Mouse (Mus musculus): ENCODE measurements around the gene Myo15b. TPM values are rescaled to one million over a fixed set of nuclear protein-coding genes. Genes with fewer than 3 reads are reported as not detected.

Gene Myo15b
- total RNA-seq (2014; fragmentation: Nextera tagmentation) (1.1 TPM in 1 of 2 replicates, not detected in the other), total RNA-seq (2017) (0.16 and 0.17 TPM in 2 replicates), polyA plus RNA-seq (2012) (0.33 and 0.35 TPM in 2 replicates)

DNA sequence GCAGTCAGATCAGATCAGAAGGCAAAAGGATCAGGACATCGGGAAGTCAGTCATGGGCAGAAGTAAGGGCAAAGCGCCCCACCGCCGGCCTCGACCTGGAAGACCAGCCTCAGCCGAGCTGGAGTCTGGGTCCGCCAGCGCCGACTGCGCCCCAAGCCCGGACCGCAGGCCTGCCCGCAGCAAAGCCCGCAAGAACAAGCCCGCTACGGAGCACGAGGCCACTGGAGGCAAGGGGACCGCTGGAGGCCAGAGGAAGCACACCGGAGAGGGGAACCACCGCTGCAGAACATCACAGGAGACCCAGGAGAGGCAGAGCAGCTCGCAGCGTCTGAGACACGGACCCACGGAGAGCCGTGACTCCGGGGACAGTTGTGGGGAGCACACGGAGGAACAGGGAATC lies at the start of gene Myo15b:
Myo15b (plus strand) TSS at position 53 of the 400 bp plus-strand sequence.
- no peaks in the 10 kb centered on the region for H3K9me3 ChIP-seq (replicated peaks)
- H3K4me3 ChIP-seq (ENCODE audit: low read depth, low read length): peak within 1 kb of the TSS; percentile 13; the same call in 1 of the 2 replicates
- peaks cover 11% of the 10 kb centered on the region; the same call in 1 of the 2 replicates for H3K4me1 ChIP-seq (ENCODE audit: insufficient read depth, low read depth, low read length)
- TF ChIP-seq CTCF (IDR thresholded peaks at IDR 0.05; ENCODE audit: low read depth, low read length): no peak
- no peak for TF ChIP-seq POLR2AphosphoS5 (IDR thresholded peaks at IDR 0.05; ENCODE audit: insufficient replicate concordance, low read depth, low read length)
- no peak for TF ChIP-seq TAL1 (conservative IDR thresholded peaks at IDR 0.05; ENCODE audit: low read depth, low read length)
- no peak for TF ChIP-seq GATA1 (IDR thresholded peaks at IDR 0.05; ENCODE audit: borderline replicate concordance, low read length)
- no peak for TF ChIP-seq GATA2 (IDR thresholded peaks at IDR 0.05; ENCODE audit: borderline replicate concordance, low read depth, low read length)
- no peak for ATAC-seq (ENCODE audit: extremely low read depth, insufficient number of reproducible peaks, low FRiP score, poor library complexity, severe bottlenecking)
- peaks cover 52% of the 10 kb centered on the region for H3K27me3 ChIP-seq (ENCODE audit: insufficient read depth, low read length)
- peaks cover 23% of the 10 kb centered on the region for H3K36me3 ChIP-seq (replicated peaks)
- DNase-seq (ENCODE audit: low spot score): no peak

DNA sequence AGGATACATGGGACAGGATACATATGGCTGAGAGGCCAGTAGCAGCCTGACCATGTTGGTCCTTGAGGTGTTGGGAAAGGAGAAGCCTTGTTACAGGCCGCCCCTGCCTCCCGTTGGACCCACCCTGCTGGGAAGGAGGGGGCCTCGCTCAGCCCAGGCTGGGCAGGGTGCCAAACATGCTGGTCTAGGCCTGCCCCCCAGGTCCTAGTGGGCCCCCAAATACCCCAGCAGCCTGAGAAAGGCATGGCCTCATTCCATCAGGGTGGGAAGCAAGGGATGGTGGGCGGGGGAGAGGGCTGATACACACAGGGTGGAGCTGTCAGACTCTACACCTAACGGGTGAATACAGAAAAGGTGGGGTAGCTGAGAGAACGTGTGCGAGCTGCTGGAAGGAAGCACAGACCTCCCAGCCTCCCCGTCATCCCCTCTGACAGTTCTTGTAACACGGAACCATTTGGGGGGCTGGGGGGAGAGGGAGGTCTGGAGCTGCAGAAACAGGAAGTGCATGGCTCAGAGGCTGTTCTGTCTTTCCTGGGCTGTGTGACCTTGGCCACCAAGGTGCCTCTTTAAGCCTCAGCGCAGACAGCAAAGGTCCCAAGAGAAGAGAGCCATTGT lies 49.4 kb upstream of the Myo15b start:
- Histone ChIP-seq H3K36me3 (replicated peaks) (no peaks in the 10 kb centered on the region), H3K4me3 (ENCODE audit: low read depth, low read length) (no peak overlapping the region; the same call in 1 of the 2 replicates), H3K9me3 (replicated peaks) (no peaks in the 10 kb centered on the region), H3K27me3 (ENCODE audit: insufficient read depth, low read length) (peaks cover 81% of the 10 kb centered on the region), H3K4me1 (ENCODE audit: insufficient read depth, low read depth, low read length) (peaks cover 42% of the 10 kb centered on the region)
- DNase-seq (ENCODE audit: low spot score) (peak; percentile 33), ATAC-seq (ENCODE audit: extremely low read depth, insufficient number of reproducible peaks, low FRiP score, poor library complexity, severe bottlenecking) (no peak)
- TF ChIP-seq GATA2 (IDR thresholded peaks at IDR 0.05; ENCODE audit: borderline replicate concordance, low read depth, low read length) (no peak), POLR2AphosphoS5 (IDR thresholded peaks at IDR 0.05; ENCODE audit: insufficient replicate concordance, low read depth, low read length) (no peak), GATA1 (IDR thresholded peaks at IDR 0.05; ENCODE audit: borderline replicate concordance, low read length) (no peak), CTCF (IDR thresholded peaks at IDR 0.05; ENCODE audit: low read depth, low read length) (no peak), TAL1 (conservative IDR thresholded peaks at IDR 0.05; ENCODE audit: low read depth, low read length) (no peak)

DNA sequence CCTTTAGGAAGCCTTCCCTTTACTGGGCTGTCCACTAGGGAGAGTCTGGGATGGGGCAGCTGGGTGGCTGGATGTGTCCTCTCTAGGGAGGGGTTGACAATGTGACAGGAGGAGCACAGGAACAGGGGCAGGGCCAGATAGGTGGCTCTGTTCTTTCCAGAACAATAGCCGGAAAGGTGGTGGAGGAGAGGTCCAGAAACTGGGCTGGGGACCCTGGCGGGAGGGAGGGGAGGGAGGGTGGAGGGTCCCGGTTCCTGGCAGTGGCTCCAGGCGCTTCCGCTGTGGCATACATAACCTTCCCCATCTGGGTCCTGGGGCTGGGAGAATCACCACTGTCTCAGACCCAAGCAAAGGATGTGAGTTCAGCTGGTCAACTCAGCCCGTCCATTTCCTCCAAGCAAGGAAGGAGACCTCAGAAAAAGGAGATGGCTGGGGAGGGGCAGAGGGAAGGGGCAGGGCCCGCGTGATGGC lies 48.9 kb upstream of the Myo15b start:
- DNase-seq (ENCODE audit: low spot score): no peak
- H3K36me3 ChIP-seq (replicated peaks): no peaks in the 10 kb centered on the region
- TF ChIP-seq GATA2 (IDR thresholded peaks at IDR 0.05; ENCODE audit: borderline replicate concordance, low read depth, low read length): no peak
- no peak for TF ChIP-seq CTCF (IDR thresholded peaks at IDR 0.05; ENCODE audit: low read depth, low read length)
- no peak for TF ChIP-seq GATA1 (IDR thresholded peaks at IDR 0.05; ENCODE audit: borderline replicate concordance, low read length)
- no peak for TF ChIP-seq TAL1 (conservative IDR thresholded peaks at IDR 0.05; ENCODE audit: low read depth, low read length)
- no peak for TF ChIP-seq POLR2AphosphoS5 (IDR thresholded peaks at IDR 0.05; ENCODE audit: insufficient replicate concordance, low read depth, low read length)
- peaks cover 47% of the 10 kb centered on the region for H3K4me1 ChIP-seq (ENCODE audit: insufficient read depth, low read depth, low read length)
- no peaks in the 10 kb centered on the region for H3K9me3 ChIP-seq (replicated peaks)
- ATAC-seq (ENCODE audit: extremely low read depth, insufficient number of reproducible peaks, low FRiP score, poor library complexity, severe bottlenecking): no peak
- peaks cover 80% of the 10 kb centered on the region for H3K27me3 ChIP-seq (ENCODE audit: insufficient read depth, low read length)
- no peak overlapping the region for H3K4me3 ChIP-seq (ENCODE audit: low read depth, low read length)

DNA sequence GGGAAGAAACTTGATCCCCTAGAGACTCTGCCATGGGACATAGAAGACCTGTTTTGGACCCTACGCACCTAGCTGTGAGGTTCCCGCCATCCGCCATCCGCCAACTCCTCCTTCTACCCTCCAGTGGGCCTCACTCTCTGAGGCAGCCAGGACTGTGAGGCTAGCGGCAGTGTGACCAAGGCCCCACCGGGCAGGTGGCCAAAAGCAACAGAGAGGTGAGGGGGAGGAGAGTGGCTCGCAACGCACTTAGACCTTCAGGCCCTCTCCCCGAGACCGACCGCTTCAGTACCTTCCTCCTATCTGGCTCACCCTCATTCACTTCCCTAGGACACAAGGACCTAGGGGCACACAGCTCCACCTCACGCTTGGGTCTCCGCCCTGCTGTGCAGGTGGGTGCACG lies 47.8 kb upstream of the Myo15b start:
- no peaks in the 10 kb centered on the region for H3K9me3 ChIP-seq (replicated peaks)
- ATAC-seq (ENCODE audit: extremely low read depth, insufficient number of reproducible peaks, low FRiP score, poor library complexity, severe bottlenecking): no peak
- H3K4me1 ChIP-seq (ENCODE audit: insufficient read depth, low read depth, low read length): peaks cover 51% of the 10 kb centered on the region
- DNase-seq (ENCODE audit: low spot score): no peak
- no peak for TF ChIP-seq TAL1 (conservative IDR thresholded peaks at IDR 0.05; ENCODE audit: low read depth, low read length)
- no peak for TF ChIP-seq CTCF (IDR thresholded peaks at IDR 0.05; ENCODE audit: low read depth, low read length)
- no peak for TF ChIP-seq GATA1 (IDR thresholded peaks at IDR 0.05; ENCODE audit: borderline replicate concordance, low read length)
- TF ChIP-seq POLR2AphosphoS5 (IDR thresholded peaks at IDR 0.05; ENCODE audit: insufficient replicate concordance, low read depth, low read length): no peak
- H3K27me3 ChIP-seq (ENCODE audit: insufficient read depth, low read length): peaks cover 74% of the 10 kb centered on the region
- no peak overlapping the region for H3K4me3 ChIP-seq (ENCODE audit: low read depth, low read length)
- no peaks in the 10 kb centered on the region for H3K36me3 ChIP-seq (replicated peaks)

DNA sequence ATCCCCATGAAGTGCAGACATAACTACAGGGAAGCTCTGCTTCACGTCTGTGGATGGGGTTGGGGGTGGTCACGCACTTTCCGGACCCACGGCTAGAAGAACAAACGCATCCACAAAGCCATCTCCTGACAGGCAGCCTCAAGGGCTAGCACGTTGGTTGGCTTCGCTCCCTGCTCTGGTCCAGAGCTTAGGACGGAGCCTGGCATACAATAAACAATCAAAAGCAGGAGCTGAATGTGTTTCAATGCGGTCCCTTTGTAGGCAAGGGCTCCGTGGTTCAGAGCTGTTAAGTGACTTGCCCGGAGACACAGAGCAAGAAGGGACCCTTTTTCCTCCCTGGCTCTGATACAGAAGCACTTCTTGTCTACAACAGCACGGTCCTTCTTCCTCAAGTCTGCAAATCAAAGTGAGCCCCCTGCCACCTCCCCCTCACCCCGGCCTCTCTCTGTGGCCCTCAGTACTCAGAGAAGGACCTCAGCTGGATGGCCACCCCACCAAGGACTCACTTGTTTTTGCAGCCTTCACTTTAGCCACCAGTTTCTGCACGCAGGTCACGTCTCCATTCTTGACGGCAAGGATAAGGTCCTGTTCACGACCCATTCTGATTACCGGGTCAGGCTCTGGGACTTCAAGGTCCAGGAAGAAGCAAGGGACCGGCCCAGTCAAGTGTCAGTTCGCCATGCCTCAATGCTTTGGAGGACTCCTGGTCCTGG lies 46.7 kb upstream of the Myo15b start:
- H3K4me3 ChIP-seq (ENCODE audit: low read depth, low read length): no peak overlapping the region
- H3K36me3 ChIP-seq (replicated peaks): peaks cover 11% of the 10 kb centered on the region
- H3K4me1 ChIP-seq (ENCODE audit: insufficient read depth, low read depth, low read length): peaks cover 56% of the 10 kb centered on the region
- H3K9me3 ChIP-seq (replicated peaks): no peaks in the 10 kb centered on the region
- DNase-seq (ENCODE audit: low spot score) (no peak), ATAC-seq (ENCODE audit: extremely low read depth, insufficient number of reproducible peaks, low FRiP score, poor library complexity, severe bottlenecking) (no peak)
- TF ChIP-seq POLR2AphosphoS5 (IDR thresholded peaks at IDR 0.05; ENCODE audit: insufficient replicate concordance, low read depth, low read length): no peak
- TF ChIP-seq TAL1 (conservative IDR thresholded peaks at IDR 0.05; ENCODE audit: low read depth, low read length): no peak
- TF ChIP-seq GATA1 (IDR thresholded peaks at IDR 0.05; ENCODE audit: borderline replicate concordance, low read length): no peak
- no peak for TF ChIP-seq GATA2 (IDR thresholded peaks at IDR 0.05; ENCODE audit: borderline replicate concordance, low read depth, low read length)
- no peak for TF ChIP-seq CTCF (IDR thresholded peaks at IDR 0.05; ENCODE audit: low read depth, low read length)
- peaks cover 70% of the 10 kb centered on the region for H3K27me3 ChIP-seq (ENCODE audit: insufficient read depth, low read length)

DNA sequence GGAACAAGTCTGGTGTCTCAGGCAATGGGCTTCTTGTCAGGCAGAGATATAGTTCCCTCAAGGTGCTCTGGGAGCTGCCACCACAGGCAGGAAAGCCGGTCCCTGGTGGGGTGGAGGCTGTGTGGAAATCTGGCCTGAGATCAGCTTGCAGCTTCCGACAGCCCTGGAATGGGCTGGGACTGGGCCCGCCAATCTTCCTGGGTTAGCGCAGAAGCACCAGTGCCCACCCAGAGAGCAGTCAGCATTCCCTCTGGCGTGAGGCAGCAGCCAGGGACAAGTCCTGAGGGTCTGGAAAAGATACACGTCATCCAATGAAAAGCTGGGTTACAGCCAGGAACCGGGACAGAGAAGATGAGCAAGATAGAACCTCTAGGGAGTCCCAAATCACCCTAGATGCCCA lies 46.1 kb upstream of the Myo15b start:
- Histone ChIP-seq H3K36me3 (replicated peaks) (peaks cover 17% of the 10 kb centered on the region), H3K27me3 (ENCODE audit: insufficient read depth, low read length) (peaks cover 66% of the 10 kb centered on the region), H3K4me3 (ENCODE audit: low read depth, low read length) (no peak overlapping the region), H3K9me3 (replicated peaks) (no peaks in the 10 kb centered on the region), H3K4me1 (ENCODE audit: insufficient read depth, low read depth, low read length) (peaks cover 56% of the 10 kb centered on the region)
- no peak for ATAC-seq (ENCODE audit: extremely low read depth, insufficient number of reproducible peaks, low FRiP score, poor library complexity, severe bottlenecking)
- TF ChIP-seq GATA2 (IDR thresholded peaks at IDR 0.05; ENCODE audit: borderline replicate concordance, low read depth, low read length) (no peak), GATA1 (IDR thresholded peaks at IDR 0.05; ENCODE audit: borderline replicate concordance, low read length) (no peak), TAL1 (conservative IDR thresholded peaks at IDR 0.05; ENCODE audit: low read depth, low read length) (no peak), CTCF (IDR thresholded peaks at IDR 0.05; ENCODE audit: low read depth, low read length) (no peak), POLR2AphosphoS5 (IDR thresholded peaks at IDR 0.05; ENCODE audit: insufficient replicate concordance, low read depth, low read length) (no peak)
- no peak for DNase-seq (ENCODE audit: low spot score)

All from G1E (cell line).